Mouse (Mus musculus) CH12.LX (cell line): Measurements from ENCODE around the gene U2af2. TPM values are rescaled to one million over a fixed set of nuclear protein-coding genes. Genes with fewer than 3 reads are reported as not detected.

Experiments
- DNase-seq: peaks from one replicate; pipeline ENCODE4 v3.0.0-alpha.2; 2013; ENCODE audit errors: extremely low read depth
- H3K27ac ChIP-seq: 2 replicates; pipeline ENCODE4 v1.5.1; 2012; ENCODE audit warnings: low read depth, mild to moderate bottlenecking, control low read depth, moderate library complexity; ENCODE audit not compliant: insufficient read depth
- H3K27me3 ChIP-seq: replicated peaks from 2 replicates; pipeline ENCODE3; 2012; ENCODE audit warnings: inconsistent platforms
- H3K36me3 ChIP-seq, 2 experiments: replicated peaks in 1 of 2; 2 replicates each; pipeline versions ENCODE3 to v1.6.1; 2012; ENCODE audit warnings: inconsistent platforms in 1 of 2, low read length in 1 of 2, mild to moderate bottlenecking in 1 of 2, mixed read lengths in 1 of 2, moderate library complexity in 1 of 2; ENCODE audit not compliant: control insufficient read depth in 1 of 2, insufficient read depth in 1 of 2
- H3K4me1 ChIP-seq, 2 experiments: 2 replicates each; pipeline ENCODE4 v1.6.1; 2012; ENCODE audit warnings: inconsistent platforms in 1 of 2, moderate library complexity in 1 of 2; ENCODE audit not compliant: insufficient read depth in 2 of 2, control insufficient read depth in 1 of 2
- H3K4me2 ChIP-seq: 2 replicates; pipeline ENCODE4 v1.6.1; 2012; ENCODE audit warnings: low read depth, mild to moderate bottlenecking, control low read depth; ENCODE audit not compliant: poor library complexity, insufficient read depth, severe bottlenecking
- H3K4me3 ChIP-seq, 3 experiments: fragments of 150-350 bp in 1 of 3; sonication (generic) in 1 of 3; replicated peaks in 1 of 3; 2 replicates each; pipeline versions ENCODE3 to v1.5.1; 2011 to 2012; ENCODE audit warnings: low read depth in 2 of 3, low read length in 2 of 3, mild to moderate bottlenecking in 2 of 3, moderate library complexity in 2 of 3, control low read depth in 1 of 3, improper control_type of control experiment in 1 of 3, inconsistent platforms in 1 of 3, mixed read lengths in 1 of 3; ENCODE audit not compliant: poor library complexity in 1 of 3
- H3K79me2 ChIP-seq: replicated peaks from 2 replicates; pipeline ENCODE4 v1.6.1; 2012; ENCODE audit warnings: mild to moderate bottlenecking, moderate library complexity; ENCODE audit not compliant: control insufficient read depth, poor library complexity, insufficient read depth, severe bottlenecking; ENCODE audit errors: extremely low read depth
- H3K9ac ChIP-seq: 2 replicates; pipeline ENCODE4 v1.6.1; 2012; ENCODE audit warnings: low read depth, mild to moderate bottlenecking, control low read depth, moderate library complexity; ENCODE audit not compliant: insufficient read depth
- H3K9me3 ChIP-seq: replicated peaks from 2 replicates; pipeline ENCODE3; 2012; ENCODE audit warnings: low read length, inconsistent platforms, mixed read lengths
- BHLHE40 ChIP-seq: IDR thresholded peaks from 2 replicates; pipeline ENCODE4 v1.6.1; 2011; ENCODE audit warnings: mild to moderate bottlenecking, low read depth, low read length, improper control_type of control experiment
- CHD1 ChIP-seq: IDR thresholded peaks from 2 replicates; pipeline ENCODE4 v1.6.1; 2012; ENCODE audit warnings: low read depth, low read length, improper control_type of control experiment, inconsistent platforms
- CHD2 ChIP-seq: IDR thresholded peaks from 2 replicates; pipeline ENCODE4 v1.6.1; 2011; ENCODE audit warnings: low read length, improper control_type of control experiment
- EP300 ChIP-seq: IDR thresholded peaks from 2 replicates; pipeline ENCODE4 v1.6.1; 2011; ENCODE audit warnings: low read length, improper control_type of control experiment
- ETS1 ChIP-seq: conservative IDR thresholded peaks from 2 replicates; pipeline ENCODE4 v1.6.1; 2012; ENCODE audit warnings: low read depth, mild to moderate bottlenecking, inconsistent platforms, low read length, improper control_type of control experiment, moderate library complexity
- IRF4 ChIP-seq: IDR thresholded peaks from 2 replicates; pipeline ENCODE4 v1.6.1; 2014; ENCODE audit warnings: low read depth, mild to moderate bottlenecking, inconsistent platforms, low read length, improper control_type of control experiment
- JUN ChIP-seq: IDR thresholded peaks from 2 replicates; pipeline ENCODE4 v1.6.1; 2011; ENCODE audit warnings: low read depth, mild to moderate bottlenecking, low read length, improper control_type of control experiment, moderate library complexity; ENCODE audit not compliant: insufficient read depth
- JUND ChIP-seq: conservative IDR thresholded peaks from 2 replicates; pipeline ENCODE4 v1.6.1; 2011; ENCODE audit warnings: low read depth, low read length, improper control_type of control experiment
- KAT2A ChIP-seq: IDR thresholded peaks from 2 replicates; pipeline ENCODE4 v1.6.1; 2012; ENCODE audit warnings: low read length, improper control_type of control experiment, inconsistent platforms; ENCODE audit not compliant: insufficient replicate concordance
- MAFK ChIP-seq: IDR thresholded peaks from 2 replicates; pipeline ENCODE4 v1.6.1; 2011; ENCODE audit warnings: low read length, improper control_type of control experiment; ENCODE audit not compliant: insufficient replicate concordance
- MAX ChIP-seq: IDR thresholded peaks from 2 replicates; pipeline ENCODE4 v1.6.1; 2011; ENCODE audit warnings: low read length, improper control_type of control experiment
- MAZ ChIP-seq: IDR thresholded peaks from 2 replicates; pipeline ENCODE4 v1.6.1; 2012; ENCODE audit warnings: low read depth, mild to moderate bottlenecking, inconsistent platforms, low read length, improper control_type of control experiment, moderate library complexity
- MEF2A ChIP-seq: IDR thresholded peaks from 2 replicates; pipeline ENCODE4 v1.6.1; 2014; ENCODE audit warnings: low read depth, mild to moderate bottlenecking, inconsistent platforms, low read length, improper control_type of control experiment, borderline replicate concordance
- MXI1 ChIP-seq: IDR thresholded peaks from 2 replicates; pipeline ENCODE4 v1.6.1; 2011; ENCODE audit warnings: mild to moderate bottlenecking, low read depth, low read length, improper control_type of control experiment
- NELFE ChIP-seq: IDR thresholded peaks from 2 replicates; pipeline ENCODE4 v1.6.1; 2011; ENCODE audit warnings: low read depth, low read length, improper control_type of control experiment
- NRF1 ChIP-seq: IDR thresholded peaks from 2 replicates; pipeline ENCODE4 v1.6.1; 2014; ENCODE audit warnings: low read depth, mild to moderate bottlenecking, inconsistent platforms, low read length, improper control_type of control experiment, moderate library complexity
- POLR2A ChIP-seq: IDR thresholded peaks from 2 replicates; pipeline ENCODE4 v1.6.1; 2011; ENCODE audit warnings: low read depth, mild to moderate bottlenecking, improper control_type of control experiment, low read length
- RCOR1 ChIP-seq: conservative IDR thresholded peaks from 2 replicates; pipeline ENCODE4 v1.6.1; 2012; ENCODE audit warnings: low read depth, mild to moderate bottlenecking, inconsistent platforms, low read length, improper control_type of control experiment
- SMC3 ChIP-seq: IDR thresholded peaks from 2 replicates; pipeline ENCODE4 v1.6.1; 2011; ENCODE audit warnings: low read depth, low read length, improper control_type of control experiment
- TBP ChIP-seq: conservative IDR thresholded peaks from 2 replicates; pipeline ENCODE4 v1.6.1; 2011; ENCODE audit warnings: low read depth, low read length, improper control_type of control experiment
- UBTF ChIP-seq: IDR thresholded peaks from 2 replicates; pipeline ENCODE4 v1.6.1; 2012; ENCODE audit warnings: low read depth, mild to moderate bottlenecking, inconsistent platforms, low read length, improper control_type of control experiment, moderate library complexity
- ZC3H11A ChIP-seq: IDR thresholded peaks from 2 replicates; pipeline ENCODE4 v1.6.1; 2012; ENCODE audit warnings: low read depth, mild to moderate bottlenecking, inconsistent platforms, low read length, improper control_type of control experiment
- ZKSCAN1 ChIP-seq: IDR thresholded peaks from 2 replicates; pipeline ENCODE4 v1.6.1; 2012; ENCODE audit warnings: low read depth, inconsistent platforms, low read length, improper control_type of control experiment, borderline replicate concordance
- ZMIZ1 ChIP-seq: IDR thresholded peaks from 2 replicates; pipeline ENCODE4 v1.6.1; 2012; ENCODE audit warnings: low read depth, mild to moderate bottlenecking, inconsistent platforms, low read length, improper control_type of control experiment
- ZNF384 ChIP-seq: IDR thresholded peaks from 2 replicates; pipeline ENCODE4 v1.6.1; 2012; ENCODE audit warnings: low read depth, low read length, improper control_type of control experiment, inconsistent platforms
- dilution Hi-C: fragments of 300-500 bp; cut with MboI; formaldehyde crosslinking; loops from 2 replicates; pipeline ENCODE4 v1.14.3; 2020; ENCODE audit warnings: low sequenced_read_pairs; ENCODE audit not compliant: extremely low pct_unique_long_range_greater_than_20kb, extremely low pct_ligation_motif_present
- in situ Hi-C: fragments of 300-500 bp; cut with MboI; formaldehyde crosslinking; loops from 3 replicates; pipeline ENCODE4 v1.14.3; 2019; ENCODE audit warnings: low sequenced_read_pairs, low pct_ligation_motif_present, low pct_unique_long_range_greater_than_20kb, mixed read lengths
- polyA plus RNA-seq: library from polyadenylated mRNA; unstranded; fragments of >175 nt; gene quantifications from 2 replicates; pipeline ENCODE4 v1.2.1, GENCODE M21; 2012; ENCODE audit warnings: low read depth; ENCODE audit not compliant: insufficient read length
- total RNA-seq, 2 experiments: library from RNA; depleted of rRNA; stranded (reverse); fragments of 300-350 nt in 1 of 2; fragments of >200 nt in 1 of 2; gene quantifications; 2 replicates each; pipeline ENCODE4 v1.2.3; 2012 to 2014

The U2af2 gene
- total and polyA plus RNA-seq, 3 experiments, result 293 to 449 (median 295) TPM

GRCm38 (mm10) chr7:5058631-5059030 lies 3.3 kb upstream of the U2af2 start:
- no peak for DNase-seq
- Histone ChIP-seq H3K27me3 (no peaks in the 10 kb centered on the region), H3K9ac (no peak overlapping the region), H3K4me1 (peaks cover 2 to 26% of the 10 kb centered on the region in 2 experiments; a peak in 3 of 4 replicates), H3K4me3 (no peak overlapping the region), H3K4me2 (no peak overlapping the region), H3K79me2 (peaks cover 11% of the 10 kb centered on the region), H3K27ac (no peak overlapping the region), H3K36me3 (peaks cover 0 to 8% of the 10 kb centered on the region in 2 experiments), H3K9me3 (no peaks in the 10 kb centered on the region)
- in situ Hi-C loops, result no loop called here
- dilution Hi-C loops, result no loop called here
- TF ChIP-seq ETS1 (no peak), SMC3 (no peak), TBP (no peak), JUN (no peak), CHD1 (no peak), IRF4 (no peak), BHLHE40 (no peak), ZKSCAN1 (no peak), MAFK (no peak), MAX (no peak), MXI1 (no peak), ZNF384 (no peak), MEF2A (no peak)

- no peak for DNase-seq
- Histone ChIP-seq H3K79me2 (peaks cover 19% of the 10 kb centered on the region), H3K36me3 (peaks cover 0 to 13% of the 10 kb centered on the region in 2 experiments), H3K9ac (no peak overlapping the region), H3K4me3 (no peak overlapping the region), H3K27ac (no peak overlapping the region), H3K9me3 (no peaks in the 10 kb centered on the region), H3K4me2 (no peak overlapping the region), H3K27me3 (no peaks in the 10 kb centered on the region), H3K4me1 (peaks cover 2 to 32% of the 10 kb centered on the region in 2 experiments; a peak in 3 of 4 replicates)
- TF ChIP-seq ZMIZ1 (no peak), NRF1 (no peak), TBP (no peak), POLR2A (no peak), MAFK (no peak), CHD2 (no peak), RCOR1 (no peak), JUND (no peak), MAZ (no peak), MAX (no peak), EP300 (no peak), ZC3H11A (no peak), KAT2A (no peak), UBTF (no peak), MEF2A (no peak), NELFE (no peak), IRF4 (no peak), CHD1 (no peak), ZNF384 (no peak)
- dilution Hi-C loops (no loop called here), in situ Hi-C loops (no loop called here)
Measured at GRCm38 (mm10) chr7:5059421-5059820, 2.5 kb upstream of the U2af2 start.
